Mouse (Mus musculus) spleen, adult 2 months (tissue): ENCODE measurements around the gene Spi1.

Source experiments
- CTCF ChIP-seq: fragments of 200-500 bp; IDR thresholded peaks from 2 replicates; pipeline ENCODE4 v1.5.1; 2011; ENCODE audit warnings: mild to moderate bottlenecking, inconsistent platforms; ENCODE audit not compliant: insufficient read depth, insufficient read length, insufficient replicate concordance; ENCODE audit errors: extremely low read depth
- POLR2A ChIP-seq: fragments of 200-500 bp; IDR thresholded peaks from 2 replicates; pipeline ENCODE4 v1.6.1; 2011; ENCODE audit warnings: low read depth, low read length, inconsistent platforms

DNA sequence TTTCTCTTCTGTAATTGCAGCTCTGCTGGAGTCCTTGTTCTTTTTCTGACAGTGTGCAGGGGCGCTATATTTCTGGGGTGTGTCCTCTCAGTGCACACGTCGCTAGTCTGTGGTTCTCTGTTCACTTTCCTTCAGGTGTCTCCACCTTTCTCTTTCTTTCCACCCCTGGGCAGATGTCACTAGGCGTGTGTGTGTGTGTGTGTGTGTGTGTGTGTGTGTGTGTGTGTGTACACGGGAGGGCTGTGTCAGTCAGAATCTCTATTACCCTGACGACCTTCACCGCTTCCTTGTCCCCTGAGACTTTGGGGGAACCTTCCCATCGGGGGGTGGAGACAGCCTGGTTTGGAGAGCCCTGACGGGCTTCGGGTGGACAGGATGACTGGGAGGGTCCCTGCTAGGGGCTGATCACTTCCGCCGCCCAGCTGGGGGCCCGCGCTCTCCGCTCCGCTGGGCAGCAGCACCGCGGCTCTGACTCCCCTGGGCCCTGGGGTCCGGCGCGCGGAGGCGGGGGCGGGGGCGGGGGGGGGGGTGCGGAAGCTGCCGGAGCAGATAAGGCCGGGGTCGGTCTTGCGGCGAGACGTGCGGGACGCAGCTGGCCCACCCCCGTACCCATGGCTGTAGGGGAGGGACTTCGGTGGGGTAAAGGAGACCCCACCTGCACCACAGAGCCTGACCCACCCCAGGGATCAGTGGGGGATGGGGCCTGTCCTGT, 3.7 kb upstream of the Spi1 start:
- TF ChIP-seq POLR2A (no peak), CTCF (no peak)
